Mouse (Mus musculus): ENCODE measurements around the gene Card10.

DNA sequence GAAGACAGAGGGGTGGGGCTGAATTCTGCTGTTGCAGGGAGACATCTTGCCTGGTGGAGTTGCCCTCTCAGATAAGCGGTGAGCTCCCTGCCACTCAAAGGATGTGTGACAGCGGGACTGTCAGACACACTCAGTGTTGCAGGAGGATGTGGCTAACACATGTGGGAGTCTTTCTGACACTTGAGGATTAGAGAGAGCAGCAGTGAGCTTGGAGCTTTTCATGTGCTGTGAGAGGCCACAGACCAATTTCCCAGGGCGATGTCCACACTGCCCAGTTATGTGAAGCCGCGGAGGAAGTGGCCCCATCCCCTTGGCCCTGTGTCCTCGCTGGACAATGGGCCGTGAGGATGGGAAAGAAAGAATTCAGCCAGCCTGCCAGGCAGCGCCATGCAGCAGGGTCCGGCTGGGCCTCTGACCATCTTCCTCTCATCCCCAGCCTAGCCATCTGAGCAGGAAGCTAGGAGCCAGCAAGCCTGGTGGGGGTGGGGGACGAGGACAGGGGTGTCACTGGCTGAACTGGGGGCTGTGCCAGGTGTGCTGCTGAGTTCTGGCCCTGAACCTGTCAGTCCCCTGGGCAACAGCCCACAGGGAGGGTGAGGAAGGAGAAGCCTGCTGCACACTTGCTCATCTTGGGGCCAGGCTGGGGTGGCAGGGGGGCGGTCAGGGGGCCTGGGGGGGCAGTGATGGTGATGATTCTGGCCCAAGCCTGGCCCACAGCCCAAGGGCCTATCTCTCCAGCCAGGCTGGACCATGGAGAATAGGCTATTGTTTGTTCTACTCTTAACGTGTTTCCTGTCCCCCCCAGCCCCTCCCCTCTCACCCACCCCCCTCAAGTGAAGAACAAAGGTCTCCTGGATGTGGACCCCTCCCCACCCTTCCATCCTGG, 32.6 kb upstream of the Card10 start:
- TF ChIP-seq CTCF (IDR thresholded peaks at IDR 0.05; ENCODE audit: borderline replicate concordance, insufficient read depth, low read depth, low read length) = no peak
- TF ChIP-seq POLR2A (IDR thresholded peaks at IDR 0.05; ENCODE audit: borderline replicate concordance, insufficient read depth, low read length) = no peak

Measured in cerebellum, adult 2 months (tissue).